Comparison of ENCODE assay signal across 21 mouse cellular contexts in the genomic region with DNA sequence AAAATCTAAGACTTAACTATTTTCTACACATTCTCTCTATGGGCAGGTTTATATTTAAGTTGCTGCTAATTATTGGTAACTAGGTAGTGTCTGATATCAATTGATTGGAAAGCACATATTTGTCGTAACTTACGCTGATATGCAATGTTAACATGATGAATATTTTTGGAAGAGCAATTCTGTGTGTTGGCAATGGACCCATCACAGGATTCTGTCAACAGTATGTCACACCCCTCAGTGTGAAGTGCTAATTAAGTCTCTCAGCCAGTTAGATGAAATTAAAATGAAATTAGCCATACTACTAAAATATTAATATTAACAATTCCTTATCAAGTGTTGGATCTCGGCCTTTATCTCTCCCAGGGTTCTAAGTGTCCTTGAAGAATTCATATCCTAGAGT.
A peak's percentile ranks its signal among the peaks of the same experiment; 100 is the strongest.
DNase-seq lines count a peak whose midpoint lies in the region; ATAC-seq and TF ChIP-seq lines count a peak whose summit lies in the region.
"Had no signal": no experiment of that assay in that cellular context is flagged by ENCODE, and none has a peak within 500 bp of the region (broad histone marks: within the 10 kb centered on the region; RNA-seq: fewer than 3 reads in every experiment).

No protein-coding gene starts in this region.

- ATAC-seq in forebrain, embryonic 13.5 days = peak; percentile 70
- ATAC-seq in forebrain, embryonic 11.5 days (replicated peaks; ENCODE audit: low FRiP score) = no peak
- peak; percentile 72 for ATAC-seq in forebrain, embryonic 15.5 days (replicated peaks)
- no peak; the same call in 1 of the 2 replicates for ATAC-seq in forebrain, postnatal 0 days
- ATAC-seq: activated CD4-positive, CD25-positive, alpha-beta regulatory T cell, adult 4 months; CD4-positive, CD25-positive, alpha-beta regulatory T cell, adult 4 months; Patski had no signal

- no peak overlapping the region for H3K9ac ChIP-seq in forebrain, embryonic 13.5 days
- no peak overlapping the region for H3K9ac ChIP-seq in forebrain, embryonic 11.5 days (ENCODE audit: low read length)
- no peak overlapping the region for H3K9ac ChIP-seq in forebrain, embryonic 15.5 days (replicated peaks)
- no peak overlapping the region for H3K9ac ChIP-seq in forebrain, postnatal 0 days
- H3K9ac ChIP-seq: embryonic facial prominence, embryonic 12.5 days had no signal

- H3K36me3 ChIP-seq in forebrain, embryonic 13.5 days (ENCODE audit: poor library complexity, severe bottlenecking) = no peaks in the 10 kb centered on the region
- H3K36me3 ChIP-seq in forebrain, embryonic 11.5 days (ENCODE audit: control insufficient read depth, insufficient read depth, low read length) = no peaks in the 10 kb centered on the region
- no peaks in the 10 kb centered on the region for H3K36me3 ChIP-seq in forebrain, embryonic 15.5 days
- no peaks in the 10 kb centered on the region for H3K36me3 ChIP-seq in forebrain, embryonic 10.5 days (replicated peaks)
- no peaks in the 10 kb centered on the region for H3K36me3 ChIP-seq in forebrain, postnatal 0 days (ENCODE audit: insufficient read depth)
- H3K36me3 ChIP-seq: embryonic facial prominence, embryonic 10.5 days; embryonic facial prominence, embryonic 12.5 days; G1E had no signal

- no peak for DNase-seq in forebrain, embryonic 11.5 days (ENCODE audit: low spot score)
- no peak for DNase-seq in forebrain, embryonic 10.5 days (ENCODE audit: extremely low spot score, low spot score)
- peak; percentile 34 for DNase-seq in forebrain, postnatal 0 days
- DNase-seq in cerebellum, adult 18-20 months = no peak
- DNase-seq: adrenal gland, adult 8-10 months; adrenal gland, postnatal 14 days; adrenal gland, postnatal 36 days; B cell, adult 2 months; cerebellum, adult 11 months; cerebellum, adult 2 months; cerebellum, adult 9-10 months; cerebellum, postnatal 25 days had no signal

- H3K9me3 ChIP-seq in forebrain, embryonic 13.5 days (replicated peaks) = no peaks in the 10 kb centered on the region
- H3K9me3 ChIP-seq in forebrain, embryonic 11.5 days (ENCODE audit: control insufficient read depth, low read length) = no peaks in the 10 kb centered on the region
- no peaks in the 10 kb centered on the region for H3K9me3 ChIP-seq in forebrain, embryonic 15.5 days
- no peaks in the 10 kb centered on the region for H3K9me3 ChIP-seq in forebrain, embryonic 10.5 days
- H3K9me3 ChIP-seq in forebrain, postnatal 0 days (ENCODE audit: low read length) = no peaks in the 10 kb centered on the region
- H3K9me3 ChIP-seq: embryonic facial prominence, embryonic 10.5 days; embryonic facial prominence, embryonic 12.5 days had no signal

- H3K4me1 ChIP-seq in forebrain, embryonic 13.5 days = no peaks in the 10 kb centered on the region
- no peaks in the 10 kb centered on the region for H3K4me1 ChIP-seq in forebrain, embryonic 11.5 days (replicated peaks; ENCODE audit: control insufficient read depth, insufficient read depth, low read length)
- peaks cover 9% of the 10 kb centered on the region; the same call in 1 of the 2 replicates for H3K4me1 ChIP-seq in forebrain, embryonic 15.5 days
- no peaks in the 10 kb centered on the region for H3K4me1 ChIP-seq in forebrain, embryonic 10.5 days
- H3K4me1 ChIP-seq in forebrain, postnatal 0 days (ENCODE audit: insufficient read depth) = no peaks in the 10 kb centered on the region
- H3K4me1 ChIP-seq: embryonic facial prominence, embryonic 10.5 days; embryonic facial prominence, embryonic 12.5 days had no signal

- H3K27me3 ChIP-seq in forebrain, embryonic 13.5 days = no peaks in the 10 kb centered on the region
- H3K27me3 ChIP-seq in forebrain, embryonic 11.5 days (ENCODE audit: control insufficient read depth, insufficient read depth, low read length) = no peaks in the 10 kb centered on the region
- no peaks in the 10 kb centered on the region for H3K27me3 ChIP-seq in forebrain, embryonic 15.5 days
- no peaks in the 10 kb centered on the region for H3K27me3 ChIP-seq in forebrain, embryonic 10.5 days (ENCODE audit: poor library complexity, severe bottlenecking)
- H3K27me3 ChIP-seq in forebrain, postnatal 0 days (ENCODE audit: insufficient read depth, low read length) = no peaks in the 10 kb centered on the region
- H3K27me3 ChIP-seq: CH12.LX; embryonic facial prominence, embryonic 12.5 days; Patski had no signal

- no peak overlapping the region for H3K4me2 ChIP-seq in forebrain, embryonic 13.5 days
- no peak overlapping the region for H3K4me2 ChIP-seq in forebrain, embryonic 11.5 days (ENCODE audit: low read depth, low read length, severe bottlenecking)
- H3K4me2 ChIP-seq in forebrain, embryonic 15.5 days (replicated peaks) = no peak overlapping the region
- no peak overlapping the region for H3K4me2 ChIP-seq in forebrain, postnatal 0 days (ENCODE audit: low read depth)
- H3K4me2 ChIP-seq: embryonic facial prominence, embryonic 12.5 days had no signal

- WGBS in forebrain, embryonic 13.5 days = 83% methylated on average over 3 of the region's 3 CpGs
- 90% methylated on average over 3 of the region's 3 CpGs for WGBS in forebrain, embryonic 11.5 days
- WGBS in forebrain, embryonic 15.5 days = 60% methylated on average over 3 of the region's 3 CpGs
- 91% methylated on average over 3 of the region's 3 CpGs for WGBS in forebrain, embryonic 10.5 days
- 55% methylated on average over 3 of the region's 3 CpGs for WGBS in forebrain, postnatal 0 days

- no peak overlapping the region for H3K4me3 ChIP-seq in forebrain, embryonic 13.5 days
- H3K4me3 ChIP-seq in forebrain, embryonic 11.5 days (ENCODE audit: low read depth, low read length) = no peak overlapping the region
- H3K4me3 ChIP-seq in forebrain, embryonic 15.5 days = no peak overlapping the region
- H3K4me3 ChIP-seq in forebrain, embryonic 10.5 days = no peak overlapping the region
- no peak overlapping the region for H3K4me3 ChIP-seq in forebrain, postnatal 0 days (ENCODE audit: low read depth, low read length)
- H3K4me3 ChIP-seq: embryonic facial prominence, embryonic 10.5 days; embryonic facial prominence, embryonic 12.5 days had no signal

- H3K27ac ChIP-seq in forebrain, embryonic 13.5 days = no peak overlapping the region
- H3K27ac ChIP-seq in forebrain, embryonic 11.5 days (ENCODE audit: low read depth, low read length) = no peak overlapping the region
- H3K27ac ChIP-seq in forebrain, embryonic 15.5 days (replicated peaks) = peak overlapping the region; percentile 53; the same call in 1 of the 2 replicates
- no peak overlapping the region for H3K27ac ChIP-seq in forebrain, embryonic 10.5 days
- no peak overlapping the region for H3K27ac ChIP-seq in forebrain, postnatal 0 days (ENCODE audit: low read depth, low read length)
- H3K27ac ChIP-seq: embryonic facial prominence, embryonic 10.5 days; embryonic facial prominence, embryonic 12.5 days had no signal

- TF ChIP-seq CTCF in forebrain, postnatal 0 days (IDR thresholded peaks at IDR 0.05; ENCODE audit: low read depth) = no peak

Comparison
In these comparisons a context has a peak if more than half of its experiments do, and no peak if none do; other contexts are left out.
1. ATAC-seq: peak in forebrain, embryonic 13.5 days (single experiment) and forebrain, embryonic 15.5 days (single experiment); none in forebrain, embryonic 11.5 days (single experiment) and forebrain, postnatal 0 days (single experiment).